Mouse (Mus musculus) megakaryocyte, embryonic 14.5 days (primary cell): ENCODE measurements around the gene Aqp3.

ENCODE experiments used
- FLI1 ChIP-seq: IDR thresholded peaks from 2 replicates; pipeline ENCODE4 v1.6.1; 2012; ENCODE audit warnings: low read length, inconsistent platforms, mixed read lengths
- GATA1 ChIP-seq: IDR thresholded peaks from 3 replicates; pipeline ENCODE4 v1.6.1; 2012; ENCODE audit warnings: mixed read lengths, low read length, inconsistent platforms, borderline replicate concordance

GRCm38 (mm10) chr4:41089705-41090104, 8.3 kb downstream of the Aqp3 start:
- TF ChIP-seq GATA1 (no peak), FLI1 (no peak)
